Mouse (Mus musculus): ENCODE measurements at regions not wholly inside any gene's neighbourhood (a gene's known extent, or its start where the extent isn't known, plus 50 kb on each side); places are given as distances from the start of the nearest gene placed in this dataset.

DNA sequence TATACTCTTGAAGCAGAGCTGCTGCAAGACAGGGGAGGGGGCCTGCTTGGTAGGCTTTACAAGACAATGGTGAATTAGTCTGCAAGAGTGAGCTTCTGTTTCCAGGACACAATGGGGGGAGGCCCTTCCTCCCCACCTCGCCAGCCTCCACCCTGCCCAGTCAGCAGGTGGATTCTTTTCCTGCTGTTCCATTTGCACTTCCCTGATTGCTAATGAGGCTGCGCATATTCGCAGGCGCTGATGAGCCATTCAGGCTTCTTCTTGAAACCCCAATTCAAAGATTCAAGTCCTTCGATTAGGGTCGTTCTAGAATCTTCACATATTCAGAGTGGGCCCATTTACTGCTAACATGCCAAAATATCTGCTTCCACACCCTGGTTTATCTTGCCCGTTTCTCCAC, 181.8 kb downstream of the Matn1 start:
- TF ChIP-seq CTCF (conservative IDR thresholded peaks at IDR 0.05; ENCODE audit: low read length) = no peak
- peak; percentile 93 for TF ChIP-seq NANOG (IDR thresholded peaks at IDR 0.05; ENCODE audit: borderline replicate concordance, low read length)
- TF ChIP-seq POU5F1 (IDR thresholded peaks at IDR 0.05; ENCODE audit: borderline replicate concordance, low read length) = no peak; the same call in 1 of the 2 replicates

All from E14TG2a.4 (cell line).